Mouse (Mus musculus) retina, embryonic 14.5 days (tissue): Measurements from ENCODE around the gene Trim71.

Experiments used
- DNase-seq: peaks from one replicate; pipeline ENCODE4 v3.0.0-alpha.2; 2015; ENCODE audit warnings: low spot score

Gene Trim71

GRCm38 (mm10) chr9:114484771-114485170 is 79.4 kb downstream of the Trim71 start:
- no peak for DNase-seq

- DNase-seq: no peak
Observed at GRCm38 (mm10) chr9:114480940-114481339, 83.2 kb downstream of the Trim71 start.

- no peak for DNase-seq
Observed at GRCm38 (mm10) chr9:114477019-114477418, 87.2 kb downstream of the Trim71 start.

- no peak for DNase-seq
Observed at GRCm38 (mm10) chr9:114471892-114472291, 92.3 kb downstream of the Trim71 start.

GRCm38 (mm10) chr9:114468701-114469100 is 95.5 kb downstream of the Trim71 start:
- DNase-seq: no peak

GRCm38 (mm10) chr9:114468217-114468616 is 96.0 kb downstream of the Trim71 start:
- no peak for DNase-seq

GRCm38 (mm10) chr9:114466871-114467270 is 97.3 kb downstream of the Trim71 start:
- DNase-seq: no peak

- DNase-seq: no peak
Observed at GRCm38 (mm10) chr9:114465442-114465841, 98.7 kb downstream of the Trim71 start.

- DNase-seq: no peak
Observed at GRCm38 (mm10) chr9:114462569-114462968, 101.6 kb downstream of the Trim71 start.

GRCm38 (mm10) chr9:114458436-114458835 is 105.7 kb downstream of the Trim71 start:
- no peak for DNase-seq
